Mouse (Mus musculus) cerebellum, adult 2 months (tissue): ENCODE data around the gene Pla2g6.

Source experiments
- CTCF ChIP-seq: fragments of 200-500 bp; IDR thresholded peaks from 2 replicates; pipeline ENCODE4 v1.5.1; 2011; ENCODE audit warnings: low read depth, mild to moderate bottlenecking, control low read depth, low read length, moderate library complexity, borderline replicate concordance; ENCODE audit not compliant: insufficient read depth
- POLR2A ChIP-seq: fragments of 200-500 bp; IDR thresholded peaks from 2 replicates; pipeline ENCODE4 v1.6.1; 2011; ENCODE audit warnings: low read length, control low read depth, borderline replicate concordance; ENCODE audit not compliant: insufficient read depth

DNA sequence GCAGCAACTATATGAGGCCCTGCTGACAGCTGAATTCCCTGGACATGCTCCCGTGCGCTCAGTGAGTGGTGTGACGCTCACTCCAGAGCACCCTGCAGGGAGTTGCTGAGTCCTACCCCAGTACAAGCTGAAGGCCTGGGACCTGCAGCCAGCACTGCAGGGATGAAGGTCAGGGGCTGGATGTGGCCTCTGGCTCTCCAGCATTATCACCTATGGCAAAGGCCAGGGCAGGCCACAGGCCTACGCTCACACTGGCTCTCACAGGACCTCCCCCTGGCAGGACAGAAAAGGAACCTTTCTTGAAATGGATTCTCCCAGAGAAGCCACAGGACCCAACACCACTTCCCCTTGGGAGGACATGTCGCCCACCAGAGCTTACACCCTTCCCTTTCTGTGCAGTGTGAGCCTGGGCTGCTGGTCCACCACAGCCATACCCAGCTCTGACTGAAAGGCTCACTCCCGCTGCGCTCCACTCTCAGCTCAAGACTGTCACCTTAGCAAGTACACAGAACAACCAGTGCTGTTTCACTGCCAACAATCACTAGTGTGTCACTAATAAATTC, 42.2 kb upstream of the Pla2g6 start:
- TF ChIP-seq POLR2A (no peak), CTCF (no peak)
